Mouse (Mus musculus) regulatory T cell (primary cell): ENCODE results near the gene Lasp1.
"Not testable (repeated sequence)": the region's sequence is repeated elsewhere in the genome, so short reads cannot be mapped to it uniquely, and the experiment has no call there.

Source experiments
- in situ Hi-C: fragments of 300-600 bp; cut with MboI, MseI; formaldehyde crosslinking; loops from one replicate; pipeline ENCODE4 v1.15.1; 2025; ENCODE audit warnings: high pct_unique_total_duplicates

Lasp1 gene

DNA sequence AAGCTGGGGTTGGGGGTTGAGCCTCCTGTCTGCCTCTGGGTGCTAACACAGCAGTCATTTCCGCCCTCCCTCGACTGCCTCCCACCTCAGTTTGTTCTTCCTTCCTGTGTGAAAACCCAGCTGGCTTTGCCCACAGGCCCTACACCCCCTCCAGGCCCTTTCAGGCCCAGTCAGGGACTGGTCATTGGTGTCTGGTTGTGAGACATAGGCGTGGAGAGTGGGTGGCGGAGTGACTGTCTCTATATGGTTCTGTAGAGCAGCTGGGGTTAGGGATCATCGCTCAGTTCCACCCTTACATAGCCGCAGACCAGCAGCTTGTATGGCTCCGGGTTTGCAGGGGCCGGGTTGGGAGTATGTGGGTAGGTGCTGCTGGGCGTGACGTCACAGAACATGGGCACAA is 26.5 kb downstream of the Lasp1 start:
- in situ Hi-C loops = no loop called here

DNA sequence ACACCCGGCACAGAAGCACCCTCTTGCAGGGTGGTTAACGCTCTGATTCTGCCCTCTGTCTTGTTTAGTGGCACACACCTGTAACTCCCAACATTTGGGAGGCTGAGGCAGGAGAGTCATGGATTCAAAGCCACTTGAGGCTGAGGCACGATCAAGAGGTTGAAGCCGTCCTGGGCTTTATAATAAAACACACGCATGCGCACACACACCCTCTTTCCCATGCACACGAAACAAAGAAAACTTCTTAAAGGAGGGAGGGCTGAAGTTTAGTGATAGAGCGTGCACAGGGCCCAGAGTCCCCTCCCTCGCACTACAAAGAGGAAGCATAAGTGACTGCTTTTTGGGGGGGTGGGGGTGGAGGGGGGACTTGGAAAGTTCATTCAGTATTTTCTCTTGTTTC is 27.2 kb downstream of the Lasp1 start:
- in situ Hi-C loops = no loop called here

DNA sequence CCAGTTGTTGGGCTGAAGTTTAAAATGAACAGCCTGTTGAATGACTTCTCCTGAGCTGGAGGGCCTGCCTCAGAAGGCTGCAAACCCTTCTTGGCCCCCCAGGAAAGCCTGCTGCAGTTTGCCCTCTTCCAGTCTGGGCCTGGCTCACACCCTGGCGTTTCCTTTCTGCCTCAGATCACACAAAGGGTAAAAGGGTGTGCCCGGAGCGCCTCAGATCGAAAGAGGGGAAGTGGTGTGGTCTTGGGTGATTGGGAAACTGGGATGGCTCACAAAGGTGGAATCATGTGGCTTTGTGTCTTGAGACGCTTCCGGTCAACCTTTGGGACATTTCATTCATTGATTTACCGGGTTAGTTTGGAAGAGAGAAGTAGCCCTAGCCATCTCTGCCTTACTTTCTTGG is 27.6 kb downstream of the Lasp1 start:
- in situ Hi-C loops = no loop called here

DNA sequence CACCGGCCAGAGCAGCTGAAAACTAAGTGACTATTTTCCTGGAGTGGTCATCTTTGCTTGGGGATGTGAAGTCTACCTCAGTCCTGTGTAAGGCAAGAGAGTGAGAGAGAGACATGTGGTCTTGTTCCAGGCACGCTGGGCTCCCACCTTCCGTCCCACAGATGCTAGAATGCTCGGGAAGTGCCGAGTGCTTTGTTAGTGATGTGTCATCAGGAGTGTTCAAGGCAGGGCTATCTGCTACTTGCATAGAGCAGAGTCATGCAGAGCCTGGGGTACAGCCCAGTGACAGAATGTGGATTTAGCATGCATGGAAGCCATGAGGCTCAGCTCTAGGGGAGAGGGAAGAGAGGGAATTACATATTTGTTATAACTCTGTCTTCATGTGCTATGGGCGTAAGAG is 28.9 kb downstream of the Lasp1 start:
- in situ Hi-C loops = no loop called here

DNA sequence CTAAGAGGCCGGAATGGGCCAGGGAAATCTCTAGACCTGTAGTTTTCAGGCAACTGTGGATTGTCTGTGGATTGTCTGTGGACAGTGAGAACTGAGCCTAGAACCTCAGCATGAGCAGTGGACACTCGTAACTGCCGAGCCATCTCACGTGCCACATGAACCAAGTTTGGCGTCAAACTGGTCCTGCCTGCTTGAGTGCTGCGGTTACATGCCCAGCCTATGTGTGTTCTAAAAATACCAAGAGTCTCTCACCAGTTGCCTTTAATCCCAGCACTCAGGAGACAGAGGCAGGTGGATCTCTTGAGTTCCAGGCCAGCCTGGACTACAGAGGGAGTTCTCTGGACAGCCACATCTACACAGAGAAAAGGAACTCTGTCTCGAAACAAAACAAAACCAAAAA is 30.6 kb downstream of the Lasp1 start:
- in situ Hi-C loops = no loop called here

DNA sequence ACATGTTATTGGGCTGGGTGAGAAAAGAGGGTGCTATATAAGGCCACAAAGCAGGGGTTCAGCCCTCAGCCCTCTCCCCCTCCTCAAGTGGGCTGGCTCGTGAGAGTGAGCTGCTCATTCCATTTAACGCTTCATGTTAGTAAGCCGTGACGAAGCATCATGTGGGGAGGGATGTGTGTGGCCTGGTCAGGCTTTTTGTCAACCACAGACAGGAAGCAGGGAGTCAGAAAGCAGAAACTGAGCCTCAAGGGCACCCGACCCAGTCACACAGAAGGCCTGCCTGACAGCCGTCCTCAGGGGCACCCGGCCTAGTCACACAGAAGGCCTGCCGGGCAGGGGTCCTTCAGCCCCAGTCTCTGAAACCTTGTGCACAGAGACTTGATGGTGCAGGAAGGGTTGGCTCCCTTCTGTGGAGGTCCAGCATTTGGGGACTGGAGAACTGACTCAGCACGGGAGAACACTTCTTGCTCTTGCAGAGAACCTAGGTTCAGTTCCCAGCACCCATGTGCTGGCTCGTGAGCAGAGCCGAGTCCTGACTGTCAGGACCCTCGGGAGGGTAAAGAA is 31.2 kb downstream of the Lasp1 start:
- in situ Hi-C loops = no loop called here

DNA sequence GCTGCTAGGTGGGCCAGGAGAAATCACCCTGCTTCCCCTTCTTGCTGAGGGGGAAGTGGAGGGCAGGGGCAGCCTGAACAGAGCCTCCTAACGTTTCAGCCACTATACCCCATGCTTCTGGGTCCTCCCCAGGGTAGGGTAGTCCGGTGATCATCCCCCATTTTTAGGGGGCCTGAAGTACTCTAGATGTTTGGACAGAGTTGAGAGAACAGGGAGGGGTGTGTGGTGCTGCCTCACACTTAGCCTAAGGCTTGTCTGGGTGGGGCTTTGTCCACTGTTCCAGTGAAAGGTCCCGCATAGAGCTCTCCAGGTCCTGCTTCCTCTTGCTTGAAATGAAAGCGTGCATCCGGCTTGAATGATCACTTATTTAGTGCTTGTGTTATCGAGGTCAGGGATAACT is 31.7 kb downstream of the Lasp1 start:
- in situ Hi-C loops = no loop called here

DNA sequence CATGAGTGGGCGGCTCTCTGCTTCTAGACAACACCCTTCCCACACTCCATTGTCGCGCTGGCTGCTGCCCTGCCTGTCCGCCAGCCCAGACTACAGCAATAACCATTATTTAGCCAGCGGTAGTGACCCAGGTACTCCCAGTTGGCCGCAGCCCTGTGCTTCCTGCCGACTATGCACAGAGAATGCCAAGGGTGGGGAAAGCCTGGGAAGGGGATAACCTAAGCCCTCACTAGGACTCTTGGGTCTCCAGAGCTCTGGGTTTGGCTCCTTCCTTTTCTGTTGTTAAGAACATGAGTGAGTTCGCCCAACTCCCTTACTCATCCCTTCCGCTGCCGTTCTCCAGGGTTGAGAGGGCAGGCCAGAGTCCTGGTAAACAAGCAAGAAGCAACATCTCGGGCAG is 33.2 kb downstream of the Lasp1 start:
- in situ Hi-C loops = no loop called here

DNA sequence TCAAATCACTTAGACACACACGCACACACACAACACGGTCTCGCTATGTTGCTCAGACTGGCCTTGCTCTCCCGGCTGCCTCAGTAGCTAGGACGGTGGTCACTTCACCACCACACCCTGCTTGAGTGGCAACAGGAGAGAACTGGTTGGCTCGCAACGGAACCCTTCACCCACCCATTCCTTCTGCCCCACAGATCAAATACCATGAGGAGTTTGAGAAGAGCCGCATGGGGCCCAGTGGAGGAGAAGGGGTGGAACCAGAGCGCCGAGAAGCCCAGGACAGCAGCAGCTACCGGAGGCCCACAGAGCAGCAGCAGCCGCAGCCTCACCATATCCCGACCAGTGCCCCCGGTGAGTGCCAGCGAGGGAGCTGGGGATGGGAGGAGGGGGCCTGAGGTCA is 34.6 kb downstream of the Lasp1 start:
- in situ Hi-C loops = no loop called here

DNA sequence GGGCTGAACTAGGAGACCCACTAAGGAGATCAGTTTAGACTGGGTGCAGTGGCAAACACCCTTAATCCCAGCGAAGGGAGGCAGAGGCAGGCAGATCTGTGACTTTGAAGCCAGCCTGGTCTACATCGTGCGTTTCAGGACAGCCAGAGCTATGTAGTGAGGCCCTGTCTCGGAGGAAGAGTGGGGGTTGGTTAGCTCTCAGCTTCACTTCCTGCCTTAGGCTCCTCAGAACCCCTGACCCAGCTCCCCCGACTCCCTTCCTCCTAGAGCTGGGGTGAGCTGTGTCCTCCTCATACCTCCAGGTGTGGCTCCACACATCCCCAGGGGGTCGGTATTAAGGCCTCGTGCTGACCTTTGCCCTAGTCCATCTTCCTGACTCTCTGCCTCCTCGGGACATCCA is 37.7 kb downstream of the Lasp1 start:
- in situ Hi-C loops = no loop called here

DNA sequence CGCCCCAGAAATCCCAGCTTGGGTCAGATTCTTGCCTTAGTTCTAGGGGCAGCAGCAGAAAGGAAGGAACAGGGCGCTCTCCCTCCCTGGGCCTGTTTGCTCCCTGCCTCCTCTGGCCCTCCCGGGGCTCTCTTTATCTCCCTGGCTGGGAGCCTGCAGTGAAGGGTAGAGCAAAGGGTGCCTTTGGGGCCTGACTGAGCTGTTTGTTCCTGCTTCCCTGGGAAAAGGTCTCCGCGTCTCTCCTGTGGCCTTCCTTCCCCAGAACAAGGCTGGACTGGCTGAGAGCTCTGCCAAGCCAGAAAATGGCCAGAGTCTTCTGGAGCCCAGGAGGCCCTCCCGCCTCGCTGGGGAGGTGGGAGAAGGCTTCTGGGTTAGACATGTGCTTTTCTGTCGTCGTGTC is 38.3 kb downstream of the Lasp1 start:
- in situ Hi-C loops = not testable (repeated sequence)

DNA sequence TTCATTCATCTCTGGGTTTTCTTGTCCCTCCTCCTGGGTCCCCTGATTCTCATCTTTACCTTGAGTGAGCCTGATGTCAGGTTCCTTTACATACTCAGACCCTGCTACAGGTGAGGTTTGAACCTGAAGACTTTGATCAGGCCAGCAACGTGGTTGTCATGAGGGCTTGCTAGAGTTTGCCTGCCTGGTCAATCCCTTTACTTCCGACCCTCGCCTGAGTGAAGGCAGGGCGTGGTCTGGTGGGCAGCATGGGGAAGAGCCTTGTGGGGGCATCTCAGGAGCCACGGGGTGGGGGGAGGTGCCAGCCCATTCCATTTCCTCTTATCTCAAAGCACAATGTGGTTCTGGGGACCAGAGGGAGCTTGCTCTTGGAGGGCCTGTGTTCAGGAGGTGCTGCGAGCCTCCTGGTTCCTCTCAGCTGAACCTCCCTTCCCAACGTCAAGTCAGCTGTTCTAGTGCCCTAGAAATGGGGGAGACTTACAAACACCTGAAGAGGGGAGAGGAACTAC is 38.9 kb downstream of the Lasp1 start:
- in situ Hi-C loops = no loop called here

DNA sequence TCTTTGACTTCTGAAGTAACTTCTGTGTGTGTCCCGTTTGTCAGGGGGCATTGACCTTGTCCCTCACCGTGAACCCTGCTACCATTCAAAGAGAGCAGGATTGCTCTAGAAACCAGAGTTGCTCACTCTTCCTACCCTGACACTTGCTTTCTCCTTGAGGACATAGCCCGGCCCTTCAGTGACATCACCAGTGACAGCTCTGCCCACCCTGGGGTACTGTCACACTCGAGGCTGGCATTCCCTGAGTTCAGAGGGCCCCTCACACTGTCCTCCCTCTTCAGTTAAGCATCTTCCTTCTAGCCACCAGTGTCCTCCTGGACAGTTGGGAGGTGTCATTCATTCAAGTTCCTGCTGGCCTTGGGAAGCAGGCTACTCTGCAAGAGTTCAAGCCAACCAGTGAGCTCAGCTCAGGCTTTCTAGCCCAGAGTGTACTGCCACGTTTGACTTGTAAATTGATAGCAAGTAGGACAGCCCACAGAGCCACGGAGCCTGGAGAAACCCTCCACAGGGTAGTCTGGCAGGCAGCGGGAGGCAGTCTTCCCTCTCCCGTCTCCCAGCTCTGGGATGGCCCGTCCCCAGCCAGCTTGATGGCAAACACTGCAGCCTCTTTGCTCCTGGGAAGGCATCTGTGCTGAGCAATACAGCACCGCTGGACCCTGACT is 40.1 kb downstream of the Lasp1 start:
- in situ Hi-C loops = no loop called here

DNA sequence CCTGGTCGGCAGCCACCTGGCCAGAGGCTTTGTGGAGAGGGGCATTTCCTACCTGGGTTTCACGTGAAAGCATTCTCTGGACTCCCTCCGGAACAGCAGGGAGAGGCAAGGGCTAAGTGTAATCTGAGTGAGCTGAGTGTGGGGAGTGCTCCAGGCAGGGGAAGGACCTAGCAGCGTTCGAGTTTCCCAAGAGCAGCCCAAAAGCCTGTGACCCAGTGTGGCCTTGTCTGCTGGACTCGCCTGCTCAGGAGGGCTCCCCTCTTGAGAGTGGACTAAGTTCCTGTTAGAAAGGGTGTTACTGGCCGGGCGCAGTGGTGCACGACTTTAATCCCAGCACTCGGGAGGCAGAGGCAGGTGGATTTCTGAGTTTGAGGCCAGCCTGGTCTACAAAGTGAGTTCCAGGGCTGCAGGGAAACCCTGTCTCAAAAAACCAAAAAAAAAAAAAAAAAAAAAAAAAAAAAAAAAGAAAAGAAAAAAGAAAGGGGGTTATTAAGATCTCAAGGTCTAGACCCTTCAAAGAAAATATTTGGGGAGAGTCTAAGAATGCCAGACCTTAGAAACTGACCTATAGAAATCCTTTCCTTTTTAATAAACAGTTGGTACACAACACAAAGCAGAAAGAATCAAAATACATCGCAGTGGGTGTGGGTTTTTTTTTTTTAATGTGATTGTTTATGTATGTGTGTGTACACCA is 40.8 kb downstream of the Lasp1 start:
- in situ Hi-C loops = loop anchor here (5.0 to 10.0 kb wide), 2 partner anchors 37 to 955 kb away; partner anchors contain the start of gene Msl1

DNA sequence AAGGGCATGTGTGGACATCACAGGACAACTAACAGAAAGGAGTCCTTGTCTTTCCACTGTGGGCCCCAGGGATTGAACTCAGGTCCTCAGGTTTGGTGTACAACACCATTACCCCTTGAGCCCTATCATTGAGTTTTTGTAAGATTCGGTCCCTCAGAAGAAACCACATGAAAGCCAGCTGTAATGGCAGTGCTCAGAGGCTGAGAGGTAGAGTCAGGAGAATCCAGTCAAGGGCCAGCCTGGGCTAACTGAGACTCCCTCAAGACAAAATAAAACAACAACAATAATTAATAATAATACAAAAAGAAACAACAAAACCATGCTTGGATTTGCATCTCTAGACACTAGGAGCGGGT is 41.3 kb downstream of the Lasp1 start:
- in situ Hi-C loops = loop anchor here (5.0 to 10.0 kb wide), 2 partner anchors 38 to 955 kb away; partner anchors contain the start of gene Msl1

DNA sequence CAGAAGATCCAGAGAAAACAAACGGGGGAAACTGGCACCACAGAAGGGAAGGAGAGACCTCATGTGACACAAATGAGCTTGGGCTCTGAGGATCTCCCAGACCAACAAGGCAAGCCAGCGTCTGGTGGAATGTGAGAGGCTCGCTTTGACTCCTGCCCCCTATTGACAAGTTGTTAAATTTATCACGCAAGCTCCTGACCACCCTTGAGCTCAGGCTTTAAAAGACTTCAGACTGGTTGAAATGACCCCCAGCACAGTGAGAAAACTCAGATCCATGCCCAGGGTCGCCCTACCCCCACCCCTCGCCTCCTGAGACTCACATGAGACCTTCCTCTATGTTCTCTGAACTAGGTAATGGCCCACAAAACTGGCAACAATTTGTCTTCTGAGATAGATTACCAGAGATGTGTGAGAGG is 41.7 kb downstream of the Lasp1 start, which contains the start of gene B230217C12Rik:
Gene B230217C12Rik, plus strand, starts transcription at position 242 of the 416 bp plus-strand sequence.
- in situ Hi-C loops = loop anchor here (5.0 to 10.0 kb wide), 2 partner anchors 38 to 954 kb away; partner anchors contain the start of gene Msl1

DNA sequence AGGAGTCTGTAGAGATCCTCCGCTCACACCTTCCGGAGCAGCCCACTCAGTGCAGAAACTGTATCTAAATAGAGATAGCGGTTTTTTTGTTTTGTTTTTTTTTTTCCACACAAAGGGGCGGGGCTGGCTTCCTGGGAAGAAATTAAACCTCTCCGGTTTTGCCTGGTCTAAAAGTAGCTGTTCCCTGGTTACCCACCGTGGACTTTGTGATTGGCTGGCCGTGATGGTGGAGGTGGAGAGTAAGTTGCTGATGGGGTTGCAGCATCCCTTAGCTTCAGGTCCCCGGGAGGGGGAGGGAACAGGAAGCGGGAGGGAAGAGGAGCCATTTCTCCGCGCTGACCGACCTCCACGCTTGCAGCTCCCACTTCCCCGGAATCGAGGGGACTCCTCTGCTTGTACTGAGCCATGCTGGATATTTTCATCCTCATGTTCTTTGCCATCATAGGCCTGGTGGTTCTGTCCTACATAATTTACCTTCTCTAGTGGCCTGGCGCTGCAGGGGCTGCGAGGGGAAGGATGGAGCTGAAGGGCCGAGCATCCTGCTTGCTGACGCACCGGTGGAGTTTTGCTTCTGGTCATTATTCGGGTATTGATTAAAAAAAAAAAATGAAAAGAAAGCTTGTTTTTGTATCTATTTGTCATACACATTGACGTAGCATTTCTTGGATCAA is 42.3 kb downstream of the Lasp1 start:
- in situ Hi-C loops = loop anchor here (5.0 to 10.0 kb wide), 2 partner anchors 39 to 954 kb away; partner anchors contain the start of gene Msl1

DNA sequence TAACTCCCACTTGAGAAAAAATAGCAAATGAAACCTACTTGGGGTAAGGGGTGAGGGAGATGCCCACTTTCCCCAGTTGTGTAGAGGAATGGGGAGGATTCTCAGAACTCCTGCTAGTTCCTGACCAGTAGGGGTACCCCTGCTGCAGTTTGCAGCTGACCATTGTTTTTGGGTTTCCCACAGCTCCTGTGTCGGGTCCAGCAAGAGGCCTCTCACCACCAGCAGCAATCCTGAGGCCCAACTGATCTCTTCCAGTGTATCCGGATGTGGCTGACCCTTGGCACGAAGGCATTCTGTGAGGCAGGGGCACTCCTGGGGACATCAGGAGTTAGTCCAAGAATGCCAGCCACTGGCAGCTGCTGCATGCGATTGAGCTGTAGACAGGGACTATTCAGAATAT is 43.2 kb downstream of the Lasp1 start:
- in situ Hi-C loops = loop anchor here (5.0 to 10.0 kb wide), 2 partner anchors 40 to 953 kb away; partner anchors contain the start of gene Msl1

DNA sequence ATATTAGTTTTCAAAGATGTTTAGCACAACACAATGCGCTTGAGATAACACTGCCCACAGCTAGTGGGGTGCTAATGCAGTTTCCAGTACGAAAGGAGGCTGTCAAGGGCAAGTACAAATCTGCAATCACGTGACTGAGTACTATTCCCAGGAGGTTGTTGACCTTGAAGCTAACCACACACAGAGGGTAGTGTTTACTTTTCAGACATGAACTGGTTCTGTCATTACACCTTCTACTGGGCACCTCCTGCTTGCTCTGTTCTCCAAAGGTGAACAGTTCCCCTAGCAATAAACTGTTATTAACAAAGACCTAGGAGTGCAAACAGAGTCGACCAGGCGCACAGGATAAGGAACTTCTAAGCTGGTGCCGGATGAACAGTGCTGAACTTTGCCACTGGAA is 51.6 kb downstream of the Lasp1 start:
- in situ Hi-C loops = no loop called here

DNA sequence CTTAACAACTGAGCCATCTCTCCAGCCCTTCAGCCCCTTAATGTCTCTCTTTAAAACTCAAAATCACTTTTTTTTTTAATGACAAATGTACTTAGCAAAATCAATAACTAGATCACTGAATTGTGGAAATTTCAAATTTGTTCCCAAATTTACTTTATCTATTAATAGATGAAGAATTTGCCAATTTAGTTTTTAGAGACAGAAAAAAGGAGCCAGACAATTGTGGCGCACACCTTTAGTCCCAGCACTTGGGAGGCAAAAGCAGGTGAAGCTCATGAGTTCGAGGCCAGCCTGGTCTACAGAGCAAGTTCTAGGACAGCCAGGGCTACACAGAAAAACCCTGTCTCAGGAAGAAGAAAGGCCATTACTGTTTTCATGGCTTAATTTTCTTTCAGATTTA is 52.8 kb downstream of the Lasp1 start:
- in situ Hi-C loops = no loop called here

DNA sequence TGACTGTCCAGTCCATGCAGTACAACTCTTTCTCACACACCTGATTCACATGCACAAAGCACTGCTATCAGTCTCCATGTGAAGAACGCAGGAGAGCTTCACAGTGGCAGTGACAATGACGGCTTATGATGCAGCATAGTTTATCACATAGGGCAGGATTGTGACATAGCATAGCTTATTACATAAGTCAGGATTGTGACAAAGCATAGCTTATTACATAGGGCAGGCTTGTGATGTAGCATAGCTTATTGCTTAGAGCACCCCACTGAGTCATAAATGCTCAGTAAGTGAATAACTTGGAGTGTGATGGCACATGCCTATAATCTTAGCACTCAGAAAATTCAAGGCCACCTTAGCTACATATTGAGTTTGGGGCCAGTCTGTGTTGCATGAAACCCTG is 56.7 kb downstream of the Lasp1 start:
- in situ Hi-C loops = no loop called here

DNA sequence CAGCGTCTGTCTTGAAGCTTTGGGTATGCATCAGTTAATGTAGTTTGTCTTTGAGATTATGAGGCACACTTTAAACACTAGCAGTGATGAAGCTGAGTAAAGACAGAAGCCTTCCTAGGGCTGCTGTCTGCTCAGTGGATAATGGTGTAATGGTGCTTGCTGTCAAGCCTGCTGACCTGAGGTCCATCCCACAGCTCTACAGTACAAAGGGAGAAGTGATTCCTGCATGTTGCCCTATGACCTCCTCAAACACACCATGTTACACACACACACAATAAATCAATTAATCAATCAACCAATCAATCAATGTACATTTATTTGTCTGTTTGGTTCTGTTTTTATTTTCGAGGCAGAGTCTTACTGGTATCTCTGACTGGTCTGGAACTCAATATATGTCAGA is 63.3 kb downstream of the Lasp1 start:
- in situ Hi-C loops = loop anchor here (5.0 kb wide), 1 partner anchor 715 kb away; no protein-coding TSS in a partner anchor
